Mouse (Mus musculus) G1E (cell line): ENCODE results near the gene Gstm3. TPM values are rescaled to one million over a fixed set of nuclear protein-coding genes. Genes with fewer than 3 reads are reported as not detected.
"Not testable (repeated sequence)": the region's sequence is repeated elsewhere in the genome, so short reads cannot be mapped to it uniquely, and the experiment has no call there.

ENCODE experiments used
- ATAC-seq: 2 replicates; pipeline ENCODE4 v1.8.0; 2016; ENCODE audit warnings: mild to moderate bottlenecking; ENCODE audit not compliant: insufficient number of reproducible peaks, poor library complexity, low FRiP score, severe bottlenecking; ENCODE audit errors: extremely low read depth
- DNase-seq: peaks from one replicate; pipeline ENCODE4 v3.0.0; 2012; ENCODE audit warnings: low spot score
- H3K27me3 ChIP-seq: 2 replicates; pipeline ENCODE4 v1.6.1; 2012; ENCODE audit warnings: mild to moderate bottlenecking, low read length, inconsistent platforms; ENCODE audit not compliant: insufficient read depth
- H3K36me3 ChIP-seq: replicated peaks from 2 replicates; pipeline ENCODE3; 2012; ENCODE audit warnings: mild to moderate bottlenecking, inconsistent platforms
- H3K4me1 ChIP-seq: 2 replicates; pipeline ENCODE4 v1.6.1; 2012; ENCODE audit warnings: low read depth, low read length, inconsistent platforms, mixed read lengths; ENCODE audit not compliant: insufficient read depth
- H3K4me3 ChIP-seq: 2 replicates; pipeline ENCODE4 v1.5.1; 2012; ENCODE audit warnings: low read depth, mild to moderate bottlenecking, inconsistent platforms, low read length, moderate library complexity, mixed read lengths
- H3K9me3 ChIP-seq: replicated peaks from 2 replicates; pipeline ENCODE4 v1.6.1; 2012; ENCODE audit warnings: inconsistent platforms
- CTCF ChIP-seq: IDR thresholded peaks from 2 replicates; pipeline ENCODE4 v1.5.1; 2012; ENCODE audit warnings: low read depth, low read length, inconsistent platforms, mixed read lengths
- GATA1 ChIP-seq: IDR thresholded peaks from 2 replicates; pipeline ENCODE4 v1.6.1; 2012; ENCODE audit warnings: borderline replicate concordance, low read length, inconsistent platforms, mixed read lengths
- GATA2 ChIP-seq: IDR thresholded peaks from 2 replicates; pipeline ENCODE4 v1.6.1; 2012; ENCODE audit warnings: low read depth, low read length, inconsistent platforms, borderline replicate concordance
- POLR2AphosphoS5 ChIP-seq: IDR thresholded peaks from 2 replicates; pipeline ENCODE4 v1.6.1; 2012; ENCODE audit warnings: low read depth, low read length, inconsistent platforms; ENCODE audit not compliant: insufficient replicate concordance
- TAL1 ChIP-seq: conservative IDR thresholded peaks from 2 replicates; pipeline ENCODE4 v1.6.1; 2012; ENCODE audit warnings: low read depth, low read length, inconsistent platforms, mixed read lengths
- polyA plus RNA-seq: library from polyadenylated mRNA; stranded (reverse); fragments of >175 nt; gene quantifications from 2 replicates; pipeline ENCODE4 v1.2.3, GENCODE M21; 2012
- total RNA-seq, 2 experiments: library from RNA; stranded (forward) in 1 of 2; stranded (reverse) in 1 of 2; fragments of 200-1000 nt in 1 of 2; fragments of >200 nt in 1 of 2; fragmentation: Nextera tagmentation in 1 of 2; gene quantifications; 2 replicates each; pipeline ENCODE4 v1.2.3; 2014 to 2017

Gstm3 gene
- total and polyA plus RNA-seq, 3 experiments, result not detected

DNA sequence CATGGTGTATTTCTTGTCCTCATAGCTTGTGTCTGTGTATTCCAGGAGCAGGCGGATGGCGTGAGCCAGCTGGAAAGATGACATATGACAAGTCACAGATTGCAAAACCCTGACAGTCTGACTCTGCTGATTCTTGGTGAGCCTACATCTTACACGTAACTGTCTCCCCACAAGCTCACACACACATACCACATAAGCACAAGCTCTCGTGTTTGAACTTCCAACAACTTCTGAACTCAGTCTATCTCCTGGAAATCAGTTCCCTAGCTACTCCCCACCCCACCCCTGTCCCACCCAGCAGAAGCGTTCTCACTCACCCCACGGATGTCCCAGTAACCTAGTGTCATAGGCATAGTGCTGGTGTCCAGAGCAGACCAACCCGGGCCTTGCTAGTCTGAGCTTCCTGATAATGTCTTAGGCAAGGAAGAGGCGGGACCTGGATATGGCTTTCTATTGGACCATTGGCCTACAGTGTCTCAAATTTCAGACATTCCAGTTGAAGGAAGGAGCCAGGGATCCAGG is 17.0 kb upstream of the Gstm3 start, which contains the start of gene Gstm2:
Gstm2 (minus strand) TSS at position 413 of the 522 bp plus-strand sequence.
- TF ChIP-seq GATA2, result no peak
- no peak for TF ChIP-seq POLR2AphosphoS5
- TF ChIP-seq CTCF, result no peak
- no peak for TF ChIP-seq GATA1
- TF ChIP-seq TAL1, result no peak
- no peaks in the 10 kb centered on the region for H3K9me3 ChIP-seq
- no peak for ATAC-seq

DNA sequence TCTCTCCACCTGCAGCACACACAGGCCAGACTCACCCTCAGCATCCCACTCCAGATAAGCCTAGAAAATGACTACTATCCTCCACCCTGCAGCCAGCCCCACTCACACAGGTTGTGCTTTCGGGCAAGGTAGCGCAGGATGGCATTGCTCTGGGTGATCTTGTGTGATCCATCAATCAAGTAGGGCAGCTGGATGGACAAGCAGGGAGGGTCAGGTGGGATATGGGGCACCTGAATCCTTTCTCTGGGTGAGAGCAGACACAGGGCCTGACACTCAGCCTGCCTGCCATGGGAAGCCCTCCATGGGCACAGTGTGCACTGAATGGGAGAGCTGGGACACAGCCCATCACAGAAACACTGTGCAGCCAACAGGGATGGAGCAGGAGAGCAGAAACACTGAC is 16.1 kb upstream of the Gstm3 start:
- H3K4me1 ChIP-seq, H3K4me3 ChIP-seq, H3K9me3 ChIP-seq, H3K36me3 ChIP-seq, DNase-seq, ATAC-seq: not testable (repeated sequence)
- peaks cover 30% of the 10 kb centered on the region; the same call in 1 of the 2 replicates for H3K27me3 ChIP-seq

More for the DNA sequence above, 17.0 kb upstream of the Gstm3 start, which contains the start of gene Gstm2:
- Histone ChIP-seq H3K36me3 (no peaks in the 10 kb centered on the region), H3K4me3 (no peak within 1 kb of the TSS), H3K4me1 (no peaks in the 10 kb centered on the region), H3K27me3 (peaks cover 30% of the 10 kb centered on the region; the same call in 1 of the 2 replicates)
- no peak for DNase-seq

DNA sequence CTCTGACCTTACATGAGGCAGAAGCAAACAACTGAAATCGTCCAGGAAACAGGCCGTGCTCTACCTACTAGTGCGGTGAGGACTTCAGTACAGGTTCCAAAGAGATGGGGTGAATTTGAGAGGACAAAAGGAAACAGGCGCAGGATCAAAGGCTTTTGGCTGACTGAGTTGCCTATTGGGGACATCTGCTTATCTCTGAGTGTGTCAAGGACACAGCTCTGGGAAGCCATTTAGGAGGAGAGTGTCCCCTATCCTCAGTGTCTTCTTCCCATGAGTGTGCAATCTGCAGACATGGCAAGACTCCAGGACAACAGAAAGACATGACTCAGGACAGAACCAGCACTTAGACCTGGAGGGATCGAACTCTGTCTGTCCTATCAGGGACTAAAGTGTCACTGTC is 15.4 kb upstream of the Gstm3 start:
- DNase-seq (no peak), ATAC-seq (no peak)
- H3K4me1 ChIP-seq, result no peaks in the 10 kb centered on the region
- H3K9me3 ChIP-seq, result no peaks in the 10 kb centered on the region
- H3K27me3 ChIP-seq, result peaks cover 31% of the 10 kb centered on the region; the same call in 1 of the 2 replicates
- TF ChIP-seq GATA1 (no peak), TAL1 (no peak), POLR2AphosphoS5 (no peak), GATA2 (no peak), CTCF (no peak)
- H3K36me3 ChIP-seq, result no peaks in the 10 kb centered on the region
- no peak overlapping the region for H3K4me3 ChIP-seq

DNA sequence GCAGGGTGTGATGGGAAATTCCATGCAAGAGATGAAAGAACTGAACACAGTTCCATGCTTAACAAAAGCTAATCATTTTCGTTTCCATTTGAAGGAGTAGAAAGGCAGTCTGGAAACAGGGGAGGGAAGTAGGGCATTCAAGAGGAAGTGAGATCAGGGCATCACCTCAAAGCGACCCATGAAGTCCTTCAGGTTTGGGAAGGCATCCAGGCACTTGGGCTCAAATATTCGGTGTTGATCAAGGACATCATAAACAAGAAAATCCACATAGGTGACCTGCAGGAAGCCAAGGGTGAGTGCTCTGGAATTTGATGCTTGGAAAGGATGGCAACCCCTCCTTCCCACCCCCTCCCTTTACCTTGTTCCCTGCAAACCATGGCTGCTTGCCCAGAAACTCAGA is 14.7 kb upstream of the Gstm3 start:
- ATAC-seq, result no peak

DNA sequence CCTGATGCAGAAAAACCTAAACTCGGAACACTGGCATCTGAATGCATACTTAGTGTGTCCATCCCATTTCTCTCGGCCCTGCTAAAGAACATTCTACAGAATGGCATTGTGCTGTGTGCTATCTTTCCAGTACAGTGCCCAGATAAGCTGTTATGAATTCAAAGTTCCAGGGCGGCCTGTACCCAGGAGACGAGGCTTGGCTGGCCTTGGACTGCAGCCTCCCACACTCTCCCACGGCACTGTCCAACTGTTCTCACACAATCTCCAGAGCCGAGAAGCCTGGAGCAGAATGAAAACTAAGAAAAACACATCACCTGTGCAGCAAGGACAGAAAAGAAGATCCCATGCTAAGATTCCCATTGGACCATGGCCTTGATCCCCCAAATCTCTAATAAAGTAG is 13.6 kb upstream of the Gstm3 start:
- H3K9me3 ChIP-seq, result no peaks in the 10 kb centered on the region
- H3K36me3 ChIP-seq, result no peaks in the 10 kb centered on the region
- DNase-seq, result no peak
- no peaks in the 10 kb centered on the region for H3K4me1 ChIP-seq
- TF ChIP-seq GATA2 (no peak), POLR2AphosphoS5 (no peak), GATA1 (no peak), TAL1 (no peak), CTCF (no peak)
- peaks cover 33% of the 10 kb centered on the region; the same call in 1 of the 2 replicates for H3K27me3 ChIP-seq
- H3K4me3 ChIP-seq, result no peak overlapping the region
- no peak for ATAC-seq

More for the DNA sequence above, 14.7 kb upstream of the Gstm3 start:
- TF ChIP-seq CTCF (no peak), GATA1 (no peak), GATA2 (no peak), TAL1 (no peak), POLR2AphosphoS5 (no peak)
- H3K27me3 ChIP-seq, result peaks cover 33% of the 10 kb centered on the region; the same call in 1 of the 2 replicates
- no peaks in the 10 kb centered on the region for H3K4me1 ChIP-seq
- no peak for DNase-seq
- no peaks in the 10 kb centered on the region for H3K9me3 ChIP-seq
- no peaks in the 10 kb centered on the region for H3K36me3 ChIP-seq
- H3K4me3 ChIP-seq, result no peak overlapping the region

DNA sequence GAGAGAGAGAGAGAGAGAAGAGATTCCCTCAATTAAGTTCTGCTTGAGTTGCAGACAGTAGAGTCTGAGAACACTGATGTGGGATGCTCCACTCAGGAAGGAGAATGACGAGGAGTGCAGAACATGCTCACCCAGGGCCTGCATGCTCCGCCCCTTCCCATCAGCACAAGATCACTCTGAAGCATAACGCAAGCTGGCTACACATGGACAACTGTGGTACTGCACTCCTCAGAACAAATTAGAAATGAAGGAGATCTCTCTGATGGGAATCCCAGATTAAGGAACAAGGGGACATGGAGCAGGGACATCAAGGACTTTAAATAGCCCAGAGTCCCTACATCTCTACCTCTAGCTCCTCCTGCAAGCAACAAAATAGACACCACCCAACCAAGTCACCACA is 12.2 kb upstream of the Gstm3 start:
- TF ChIP-seq CTCF (no peak), TAL1 (no peak), POLR2AphosphoS5 (no peak), GATA1 (no peak), GATA2 (no peak)
- no peaks in the 10 kb centered on the region for H3K9me3 ChIP-seq
- no peak overlapping the region for H3K4me3 ChIP-seq
- no peaks in the 10 kb centered on the region for H3K4me1 ChIP-seq
- H3K27me3 ChIP-seq, result peaks cover 27% of the 10 kb centered on the region; the same call in 1 of the 2 replicates
- DNase-seq (no peak), ATAC-seq (no peak)
- no peaks in the 10 kb centered on the region for H3K36me3 ChIP-seq

DNA sequence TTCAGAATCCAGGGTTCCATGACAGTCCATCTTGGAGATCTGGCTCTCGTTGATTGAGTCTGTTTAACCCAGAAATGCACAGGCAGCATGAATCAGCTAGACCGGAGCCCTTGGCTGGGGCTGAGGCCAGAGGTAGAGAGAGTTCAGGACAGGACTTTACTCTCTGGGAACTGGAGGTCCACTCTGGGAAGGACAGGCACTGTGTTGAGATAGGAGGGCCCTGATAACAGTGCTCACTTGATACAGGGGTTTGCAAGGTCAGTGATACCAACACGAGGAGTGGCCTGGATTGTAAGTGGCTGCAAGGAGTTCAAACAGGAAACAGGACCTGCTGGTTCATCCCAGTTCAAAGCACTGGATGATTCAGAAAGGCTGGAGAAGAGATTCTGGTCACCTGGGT is 8.6 kb upstream of the Gstm3 start:
- DNase-seq, result no peak
- H3K4me3 ChIP-seq, result no peak overlapping the region
- H3K9me3 ChIP-seq, result no peaks in the 10 kb centered on the region
- ATAC-seq, result no peak
- H3K27me3 ChIP-seq, result peaks cover 14% of the 10 kb centered on the region
- H3K4me1 ChIP-seq, result no peaks in the 10 kb centered on the region
- no peak for TF ChIP-seq POLR2AphosphoS5
- no peak for TF ChIP-seq GATA1
- no peak for TF ChIP-seq TAL1
- no peak for TF ChIP-seq GATA2
- no peaks in the 10 kb centered on the region for H3K36me3 ChIP-seq
